Mouse (Mus musculus) liver, postnatal 0 days (tissue): ENCODE data around the gene Pde2a.

Experiments used
- CTCF ChIP-seq: sonication (generic); IDR thresholded peaks from 2 replicates; pipeline ENCODE4 v1.5.1; 2016; ENCODE audit warnings: antibody characterized with exemption, low read depth
- EP300 ChIP-seq: IDR thresholded peaks from 2 replicates; pipeline ENCODE4 v1.6.1; 2016; ENCODE audit warnings: antibody characterized with exemption, low read depth, mild to moderate bottlenecking

DNA sequence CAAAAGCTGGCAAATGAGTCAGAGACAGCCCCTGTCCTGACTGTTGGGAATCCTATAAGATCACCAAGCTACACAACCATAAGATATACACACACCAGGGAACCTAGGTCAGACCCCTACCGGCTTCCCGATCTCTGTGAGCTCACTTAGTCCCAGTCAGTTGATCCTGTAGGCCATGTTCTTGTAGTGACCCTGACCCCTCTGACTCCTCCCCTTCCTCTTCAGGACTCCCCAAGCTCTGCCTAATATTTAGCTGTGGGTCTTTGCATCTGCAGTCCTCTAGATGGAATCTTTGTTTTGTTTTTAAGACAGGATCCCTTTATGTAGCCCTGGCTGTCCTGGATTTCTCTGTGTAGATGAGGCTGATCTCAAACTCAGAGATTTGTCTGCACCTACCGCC lies 127.8 kb downstream of the Pde2a start:
- TF ChIP-seq CTCF = no peak
- TF ChIP-seq EP300 = no peak
